Mouse (Mus musculus) embryonic facial prominence, embryonic 11.5 days (tissue): ENCODE data around the gene Perm1. TPM values are rescaled to one million over a fixed set of nuclear protein-coding genes. Genes with fewer than 3 reads are reported as not detected.

ENCODE experiments used
- ATAC-seq: fragments of 200-750 bp; cut with Nextera tagmentation; replicated peaks from 2 replicates; pipeline ENCODE4 v1.8.0; 2017; ENCODE audit warnings: low read depth; ENCODE audit not compliant: insufficient number of reproducible peaks, low FRiP score, low TSS enrichment
- DNase-seq: peaks from one replicate; pipeline ENCODE4 v3.0.0-alpha.2; 2015; ENCODE audit warnings: low spot score
- H3K27ac ChIP-seq: fragments of 300-500 bp; sonication (generic); replicated peaks from 2 replicates; pipeline ENCODE4 v1.5.1; 2014; ENCODE audit warnings: mild to moderate bottlenecking, low read depth, low read length, control low read depth
- H3K27me3 ChIP-seq: fragments of 300-500 bp; sonication (generic); 2 replicates; pipeline ENCODE4 v1.6.1; 2014; ENCODE audit warnings: mild to moderate bottlenecking, low read length, moderate library complexity, mixed read lengths; ENCODE audit not compliant: control insufficient read depth, insufficient read depth
- H3K36me3 ChIP-seq: fragments of 300-500 bp; sonication (generic); replicated peaks from 2 replicates; pipeline ENCODE4 v1.6.1; 2014; ENCODE audit warnings: low read depth, mild to moderate bottlenecking, low read length, moderate library complexity, mixed read lengths; ENCODE audit not compliant: control insufficient read depth, insufficient read depth
- H3K4me1 ChIP-seq: fragments of 300-500 bp; sonication (generic); 2 replicates; pipeline ENCODE4 v1.6.1; 2014; ENCODE audit warnings: low read length, mixed read lengths; ENCODE audit not compliant: control insufficient read depth, insufficient read depth
- H3K4me2 ChIP-seq: fragments of 300-500 bp; sonication (generic); 2 replicates; pipeline ENCODE4 v1.6.1; 2014; ENCODE audit warnings: low read depth, mild to moderate bottlenecking, control low read depth, low read length, moderate library complexity
- H3K4me3 ChIP-seq: fragments of 300-500 bp; sonication (generic); 2 replicates; pipeline ENCODE4 v1.5.1; 2014; ENCODE audit warnings: low read depth, low read length, control low read depth
- H3K9ac ChIP-seq: fragments of 300-500 bp; sonication (generic); replicated peaks from 2 replicates; pipeline ENCODE4 v1.6.1; 2014; ENCODE audit warnings: mild to moderate bottlenecking, control low read depth, low read length
- H3K9me3 ChIP-seq: fragments of 300-500 bp; sonication (generic); replicated peaks from 2 replicates; pipeline ENCODE4 v1.6.1; 2016; ENCODE audit warnings: mild to moderate bottlenecking, low read length, inconsistent platforms, mixed read lengths; ENCODE audit not compliant: control insufficient read depth
- WGBS: fragments of 180-500 bp; shearing (Covaris S2); extraction: QIAGEN DNeasy Blood & Tissue Kit; methylation state at CpG from one replicate; pipeline ENCODE4 v1.1.7; 2014; 5-methylcytosine and 5-hydroxymethylcytosine counted together
- polyA plus RNA-seq: library from polyadenylated mRNA; unstranded; fragments of >200 nt; fragmentation: Nextera tagmentation; extraction: Ambion mirVana; gene quantifications from 2 replicates; pipeline ENCODE4 v1.2.1, GENCODE M21; 2014

Gene Perm1
- polyA plus RNA-seq: 0.36 and 0.60 TPM in 2 replicates

DNA sequence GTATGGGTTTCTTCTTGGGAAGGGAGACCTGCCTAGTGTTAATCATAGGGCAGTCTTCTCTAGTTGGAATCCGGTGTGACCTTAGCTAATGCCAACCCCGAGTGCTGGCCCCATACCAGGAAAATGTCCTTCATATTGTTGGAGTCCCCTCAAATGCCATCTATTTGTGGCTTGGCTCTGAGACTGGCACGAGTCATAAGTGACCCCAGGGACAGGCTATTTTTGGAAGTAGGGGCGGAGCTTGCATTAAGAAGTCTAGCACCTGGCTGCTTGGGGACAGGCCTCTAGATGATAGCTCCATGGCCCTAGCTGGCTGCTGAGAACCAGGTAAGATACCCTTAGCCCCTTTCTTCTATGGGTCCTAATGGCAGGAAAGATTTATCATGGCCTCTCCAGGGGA is at the start of gene Perm1:
TSS of gene Perm1 (plus strand) at position 220 of the 400 bp plus-strand sequence.
- 84% methylated on average over 4 of the region's 4 CpGs for WGBS
- Histone ChIP-seq H3K9ac (no peak within 1 kb of the TSS), H3K36me3 (no peaks in the 10 kb centered on the region), H3K4me3 (no peak within 1 kb of the TSS), H3K27ac (no peak within 1 kb of the TSS), H3K4me2 (no peak within 1 kb of the TSS), H3K4me1 (no peaks in the 10 kb centered on the region), H3K27me3 (no peaks in the 10 kb centered on the region), H3K9me3 (no peaks in the 10 kb centered on the region)
- no peak for DNase-seq
- ATAC-seq: no peak

DNA sequence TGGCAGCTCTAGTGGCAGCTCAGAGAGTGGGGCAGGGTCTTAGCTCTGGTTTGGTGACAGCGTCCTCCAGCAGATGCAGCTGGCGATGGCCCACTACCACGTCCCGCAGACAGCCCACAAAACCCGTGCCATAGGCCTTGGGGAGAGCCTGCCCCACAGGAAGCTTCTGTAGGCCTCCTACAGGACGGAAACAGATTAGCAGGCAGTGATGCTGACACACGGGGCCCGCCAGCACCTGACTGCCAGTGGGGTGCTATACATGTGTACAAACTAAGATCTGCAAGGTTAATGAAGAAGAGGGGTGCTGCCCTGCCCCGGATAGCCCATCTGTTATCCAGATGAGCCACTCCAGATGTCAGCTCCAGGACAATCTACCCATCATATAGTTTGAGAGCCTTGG is 49.2 kb upstream of the Perm1 start:
- ATAC-seq (no peak), DNase-seq (no peak)
- no peaks in the 10 kb centered on the region for H3K27me3 ChIP-seq
- no peak overlapping the region for H3K4me2 ChIP-seq
- no peak overlapping the region for H3K9ac ChIP-seq
- H3K4me3 ChIP-seq: no peak overlapping the region
- no peak overlapping the region for H3K27ac ChIP-seq
- WGBS: 89% methylated on average over 9 of the region's 9 CpGs
- no peaks in the 10 kb centered on the region for H3K9me3 ChIP-seq
- no peaks in the 10 kb centered on the region for H3K4me1 ChIP-seq
- peaks cover 21% of the 10 kb centered on the region for H3K36me3 ChIP-seq

DNA sequence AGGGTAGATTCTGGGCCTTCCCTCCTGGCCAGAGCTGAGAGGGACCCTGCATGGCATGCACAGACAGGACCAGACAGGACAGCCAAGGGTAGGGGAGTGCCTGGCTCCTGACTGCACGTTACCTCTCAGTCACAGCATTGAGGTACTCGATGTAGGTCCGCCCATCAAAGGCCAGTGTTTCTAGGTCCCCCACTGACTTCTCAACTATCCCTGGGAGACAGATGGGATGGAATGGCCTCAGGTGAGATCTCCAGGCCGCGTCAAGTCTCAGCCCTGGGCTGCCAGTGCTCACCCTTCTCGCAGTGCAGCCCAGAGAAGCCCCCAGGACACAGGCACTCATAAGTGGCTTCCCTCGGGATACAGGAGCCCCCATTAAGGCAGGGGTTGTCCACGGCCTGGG is 47.1 kb upstream of the Perm1 start:
- Histone ChIP-seq H3K9ac (no peak overlapping the region), H3K4me2 (no peak overlapping the region), H3K9me3 (no peaks in the 10 kb centered on the region), H3K27me3 (no peaks in the 10 kb centered on the region), H3K4me1 (no peaks in the 10 kb centered on the region), H3K27ac (no peak overlapping the region), H3K36me3 (peaks cover 31% of the 10 kb centered on the region), H3K4me3 (no peak overlapping the region)
- 91% methylated on average over 8 of the region's 8 CpGs for WGBS
- ATAC-seq (no peak), DNase-seq (no peak)

DNA sequence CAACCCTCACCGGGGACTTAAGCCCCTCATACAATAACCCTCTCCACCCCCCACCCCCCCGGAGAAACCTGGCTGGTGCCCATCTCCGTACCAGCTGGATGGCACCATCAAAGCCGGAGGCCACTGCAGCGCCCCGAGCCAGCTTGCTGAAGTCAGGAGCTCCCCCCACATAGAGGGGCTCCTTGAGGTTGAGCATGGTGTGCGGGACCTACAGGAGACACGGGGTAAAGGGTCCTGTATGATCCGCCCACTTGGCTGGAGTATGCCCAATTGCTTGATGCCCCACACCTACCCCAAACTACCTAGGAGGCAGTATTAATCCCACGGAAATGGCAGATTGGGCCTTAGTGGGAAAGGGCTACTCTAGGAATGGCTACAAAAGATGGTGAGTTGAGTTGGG is 46.5 kb upstream of the Perm1 start:
- Histone ChIP-seq H3K27ac (no peak overlapping the region), H3K9ac (no peak overlapping the region), H3K4me3 (no peak overlapping the region), H3K27me3 (no peaks in the 10 kb centered on the region), H3K9me3 (no peaks in the 10 kb centered on the region), H3K4me2 (no peak overlapping the region), H3K4me1 (no peaks in the 10 kb centered on the region), H3K36me3 (peaks cover 36% of the 10 kb centered on the region)
- ATAC-seq (no peak), DNase-seq (no peak)
- 93% methylated on average over 10 of the region's 10 CpGs for WGBS

DNA sequence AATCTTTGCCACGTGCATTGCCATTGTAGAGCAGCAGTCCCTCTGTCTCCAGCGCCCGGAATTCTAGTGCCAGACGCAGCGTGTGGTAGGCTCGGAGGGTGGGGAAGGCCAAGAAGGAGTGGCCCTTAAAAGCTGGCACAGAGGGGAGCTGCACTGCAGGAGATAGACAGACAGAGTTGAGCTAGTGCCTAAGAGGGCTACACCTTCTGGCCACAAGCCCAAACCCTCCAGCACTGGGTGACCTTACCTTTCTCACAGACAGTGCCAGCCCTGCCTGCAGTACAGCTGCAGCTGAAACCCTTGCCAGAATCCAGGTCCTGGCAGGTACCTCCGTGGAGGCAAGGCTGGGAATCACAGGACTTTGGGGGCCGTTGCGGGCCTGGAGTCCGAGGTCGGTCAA is 43.8 kb upstream of the Perm1 start:
- Histone ChIP-seq H3K9me3 (no peaks in the 10 kb centered on the region), H3K36me3 (peaks cover 46% of the 10 kb centered on the region), H3K4me2 (no peak overlapping the region), H3K4me1 (no peaks in the 10 kb centered on the region), H3K27me3 (no peaks in the 10 kb centered on the region), H3K9ac (no peak overlapping the region), H3K27ac (no peak overlapping the region), H3K4me3 (no peak overlapping the region)
- no peak for DNase-seq
- no peak for ATAC-seq
- WGBS: 95% methylated on average over 11 of the region's 11 CpGs

DNA sequence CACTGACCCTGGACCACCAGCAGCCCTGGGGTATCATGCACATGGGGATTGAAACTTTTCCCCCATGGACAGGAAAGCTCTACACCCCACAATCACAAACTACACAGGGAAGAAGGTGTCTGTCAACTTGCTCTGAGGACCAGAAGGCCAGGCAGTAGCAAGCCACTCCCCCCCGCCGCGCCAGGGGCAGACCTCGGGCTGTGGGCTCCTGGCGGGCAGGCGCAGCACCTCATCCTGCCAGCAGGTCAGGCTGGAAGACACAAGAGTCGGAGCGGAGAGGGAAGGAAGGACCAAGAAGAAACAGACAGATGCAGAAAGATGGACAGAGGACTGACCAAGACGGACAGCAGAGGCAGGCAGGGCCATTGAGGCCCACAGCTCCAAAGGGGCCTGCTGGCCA is 38.0 kb upstream of the Perm1 start:
- Histone ChIP-seq H3K9ac (no peak overlapping the region), H3K36me3 (peaks cover 36% of the 10 kb centered on the region), H3K9me3 (no peaks in the 10 kb centered on the region), H3K4me2 (no peak overlapping the region), H3K27ac (no peak overlapping the region), H3K4me1 (no peaks in the 10 kb centered on the region), H3K27me3 (no peaks in the 10 kb centered on the region), H3K4me3 (no peak overlapping the region)
- 94% methylated on average over 9 of the region's 9 CpGs for whole genome bisulfite sequencing
- ATAC-seq: no peak
- DNase-seq: no peak

DNA sequence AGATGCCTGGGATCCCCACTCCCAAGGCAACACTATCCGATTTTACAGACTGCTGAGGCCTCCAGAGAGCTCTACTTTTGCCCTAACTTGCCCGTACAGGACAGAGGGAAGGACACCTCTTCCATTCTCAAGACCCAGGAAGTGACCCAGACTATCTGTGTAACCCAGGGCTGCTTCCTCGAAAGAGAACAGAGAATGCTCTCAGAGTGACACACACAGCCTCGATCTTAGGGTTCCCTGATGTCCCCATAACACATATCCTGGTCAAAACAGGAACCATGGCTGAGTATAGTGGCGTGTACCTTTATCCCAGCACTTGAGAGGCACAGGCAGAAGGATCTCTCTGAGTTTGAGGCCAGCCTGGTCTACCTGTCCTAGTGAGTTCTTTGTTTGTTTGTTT is 31.9 kb upstream of the Perm1 start:
- H3K36me3 ChIP-seq: peaks cover 5% of the 10 kb centered on the region; the same call in 1 of the 2 replicates
- no peak overlapping the region for H3K4me2 ChIP-seq

DNA sequence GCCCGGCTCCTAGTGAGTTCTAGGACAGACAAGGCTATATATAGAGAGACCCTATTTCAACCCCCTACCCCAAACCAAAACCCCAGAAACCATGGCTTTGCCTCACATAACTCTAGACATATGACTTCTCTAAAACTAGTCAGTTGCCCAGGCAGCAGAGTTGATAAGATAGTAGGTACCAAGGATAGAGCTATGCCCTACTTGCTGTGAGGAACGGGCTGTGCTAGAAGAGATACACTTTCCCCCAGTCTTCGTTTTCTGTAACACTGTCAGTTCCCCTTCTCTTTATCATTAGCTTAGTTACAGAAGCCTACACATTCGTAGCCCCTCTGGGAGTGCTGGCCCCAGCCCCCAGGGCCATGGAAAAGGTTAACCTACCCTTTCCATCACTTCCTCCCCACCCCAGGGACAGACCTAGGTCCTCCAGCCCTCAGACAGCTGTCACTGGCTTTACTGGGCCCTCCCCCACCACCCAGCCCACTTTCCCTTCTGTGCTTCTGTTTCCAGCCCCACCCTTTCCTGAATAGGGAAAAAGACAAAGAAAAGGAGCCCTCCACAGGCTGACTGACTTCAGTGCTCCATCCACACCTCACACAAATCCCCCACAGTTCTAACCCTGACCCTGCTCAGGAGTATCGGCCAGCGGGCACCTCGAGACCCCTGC is 31.2 kb upstream of the Perm1 start:
- Histone ChIP-seq H3K4me1 (peaks cover 18% of the 10 kb centered on the region), H3K27ac (no peak overlapping the region), H3K9ac (0 out of 2 replicates have a peak overlapping the region, but pooled peaks have one; percentile 13)

More for the DNA sequence above, 31.9 kb upstream of the Perm1 start:
- H3K9me3 ChIP-seq: no peaks in the 10 kb centered on the region
- H3K27me3 ChIP-seq: no peaks in the 10 kb centered on the region
- WGBS: 81% methylated on average over 5 of the region's 5 CpGs
- no peak overlapping the region for H3K27ac ChIP-seq
- no peak overlapping the region for H3K9ac ChIP-seq
- no peak for DNase-seq
- H3K4me1 ChIP-seq: peaks cover 12% of the 10 kb centered on the region
- no peak for ATAC-seq
- no peak overlapping the region for H3K4me3 ChIP-seq

More for the DNA sequence above, 31.2 kb upstream of the Perm1 start:
- WGBS: 89% methylated on average over 7 of the region's 7 CpGs
- H3K9me3 ChIP-seq: no peaks in the 10 kb centered on the region
- H3K4me3 ChIP-seq: 0 out of 2 replicates have a peak overlapping the region, but pooled peaks have one; percentile 6
- no peak overlapping the region for H3K4me2 ChIP-seq
- H3K27me3 ChIP-seq: no peaks in the 10 kb centered on the region
- DNase-seq (no peak), ATAC-seq (no peak)
- no peaks in the 10 kb centered on the region for H3K36me3 ChIP-seq
